Mouse (Mus musculus): ENCODE data around the gene Ap2m1. TPM values are rescaled to one million over a fixed set of nuclear protein-coding genes. Genes with fewer than 3 reads are reported as not detected.

Ap2m1 gene
- polyA plus RNA-seq, 1 experiment from 2014 or later, result 502 TPM

GRCm38 (mm10) chr16:20545696-20546095 is 10.4 kb downstream of the Ap2m1 start:
- Histone ChIP-seq H3K27me3 (ENCODE audit: control insufficient read depth, insufficient read depth, low read length) (no peaks in the 10 kb centered on the region), H3K4me1 (ENCODE audit: control insufficient read depth in 2 of 2, insufficient read depth in 2 of 2, low read length in 2 of 2) (peaks cover 2 to 14% of the 10 kb centered on the region in 2 experiments; a peak in 3 of 4 replicates), H3K27ac (replicated peaks in 1 of 2; ENCODE audit: control insufficient read depth in 1 of 2, insufficient read depth in 1 of 2, low read depth in 2 of 2, low read length in 2 of 2) (no peak overlapping the region), H3K36me3 (ENCODE audit: control insufficient read depth, insufficient read depth, low read length) (peaks cover 60% of the 10 kb centered on the region), H3K4me2 (ENCODE audit: low read length) (no peak overlapping the region), H3K9ac (ENCODE audit: low read length) (no peak overlapping the region), H3K9me3 (ENCODE audit: control insufficient read depth, low read length) (no peaks in the 10 kb centered on the region), H3K4me3 (ENCODE audit: control insufficient read depth in 1 of 2, insufficient read depth in 1 of 2, low read depth in 1 of 2, low read length in 2 of 2) (no peak overlapping the region)
- ATAC-seq (ENCODE audit: insufficient number of reproducible peaks, insufficient read depth, low FRiP score, low read depth), result no peak
- WGBS, result 90% methylated on average over 10 of the region's 10 CpGs

GRCm38 (mm10) chr16:20547423-20547822 is 12.1 kb downstream of the Ap2m1 start:
- Histone ChIP-seq H3K4me3 (ENCODE audit: control insufficient read depth in 1 of 2, insufficient read depth in 1 of 2, low read depth in 1 of 2, low read length in 2 of 2) (peak overlapping the region; percentile 74 to 77; a peak in 3 of 4 replicates), H3K9me3 (ENCODE audit: control insufficient read depth, low read length) (no peaks in the 10 kb centered on the region), H3K9ac (ENCODE audit: low read length) (peak overlapping the region; percentile 82), H3K4me1 (ENCODE audit: control insufficient read depth in 2 of 2, insufficient read depth in 2 of 2, low read length in 2 of 2) (peaks cover 2 to 14% of the 10 kb centered on the region in 2 experiments; a peak in 3 of 4 replicates), H3K36me3 (ENCODE audit: control insufficient read depth, insufficient read depth, low read length) (peaks cover 60% of the 10 kb centered on the region), H3K4me2 (ENCODE audit: low read length) (peak overlapping the region; percentile 77), H3K27me3 (ENCODE audit: control insufficient read depth, insufficient read depth, low read length) (no peaks in the 10 kb centered on the region), H3K27ac (replicated peaks in 1 of 2; ENCODE audit: control insufficient read depth in 1 of 2, insufficient read depth in 1 of 2, low read depth in 2 of 2, low read length in 2 of 2) (peak overlapping the region in 1 of 2 experiments; percentile 73; a peak in 2 of 4 replicates)
- WGBS, result 50% methylated on average over 5 of the region's 5 CpGs
- no peak for ATAC-seq (ENCODE audit: insufficient number of reproducible peaks, insufficient read depth, low FRiP score, low read depth)

- under 1% methylated on average over 56 of the region's 56 CpGs for WGBS
- H3K27ac ChIP-seq (replicated peaks in 1 of 2; ENCODE audit: control insufficient read depth in 1 of 2, insufficient read depth in 1 of 2, low read depth in 2 of 2, low read length in 2 of 2), result peak within 1 kb of the TSS; percentile 72 to 73
- H3K4me2 ChIP-seq (ENCODE audit: low read length), result peak within 1 kb of the TSS; percentile 88
- H3K4me3 ChIP-seq (ENCODE audit: control insufficient read depth in 1 of 2, insufficient read depth in 1 of 2, low read depth in 1 of 2, low read length in 2 of 2), result peak within 1 kb of the TSS; percentile 74 to 77
- H3K9ac ChIP-seq (ENCODE audit: low read length), result peak within 1 kb of the TSS; percentile 91
- H3K36me3 ChIP-seq (ENCODE audit: control insufficient read depth, insufficient read depth, low read length), result peaks cover 61% of the 10 kb centered on the region
- H3K9me3 ChIP-seq (ENCODE audit: control insufficient read depth, low read length), result no peaks in the 10 kb centered on the region
- H3K4me1 ChIP-seq (ENCODE audit: control insufficient read depth in 2 of 2, insufficient read depth in 2 of 2, low read length in 2 of 2), result peaks cover 2 to 14% of the 10 kb centered on the region in 2 experiments; a peak in 3 of 4 replicates
- ATAC-seq (ENCODE audit: insufficient number of reproducible peaks, insufficient read depth, low FRiP score, low read depth), result peak; percentile 99
- no peaks in the 10 kb centered on the region for H3K27me3 ChIP-seq (ENCODE audit: control insufficient read depth, insufficient read depth, low read length)
Observed at GRCm38 (mm10) chr16:20548096-20548948, 13.0 kb downstream of the Ap2m1 start, which contains the start of gene Abcf3. TSS of gene Abcf3 (plus strand) at chr16:20548577.

DNA sequence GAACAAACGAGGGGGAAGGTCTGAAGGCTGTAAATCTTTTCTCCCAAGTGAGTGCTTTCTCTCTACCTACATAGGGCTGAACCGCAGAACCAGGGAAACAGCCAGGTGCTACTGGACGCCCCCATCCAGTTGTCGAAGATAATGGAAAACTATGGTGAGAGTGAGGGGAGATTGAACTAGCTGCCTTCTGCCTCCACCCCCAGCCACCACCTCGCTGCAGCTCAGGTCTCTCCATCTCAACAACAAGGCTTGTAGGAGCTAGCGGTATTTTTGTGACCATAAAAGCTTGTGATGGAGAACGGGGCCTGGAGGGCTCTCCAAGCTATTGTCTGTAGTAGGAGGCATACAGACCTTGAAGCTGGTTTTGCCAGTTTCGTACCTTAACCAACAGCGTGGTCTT is 13.9 kb downstream of the Ap2m1 start:
- Histone ChIP-seq H3K9me3 (ENCODE audit: control insufficient read depth, low read length) (no peaks in the 10 kb centered on the region), H3K27ac (replicated peaks in 1 of 2; ENCODE audit: control insufficient read depth in 1 of 2, insufficient read depth in 1 of 2, low read depth in 2 of 2, low read length in 2 of 2) (peak overlapping the region in 1 of 2 experiments; percentile 59; a peak in 1 of 4 replicates), H3K4me2 (ENCODE audit: low read length) (peak overlapping the region; percentile 88), H3K27me3 (ENCODE audit: control insufficient read depth, insufficient read depth, low read length) (no peaks in the 10 kb centered on the region), H3K4me3 (ENCODE audit: control insufficient read depth in 1 of 2, insufficient read depth in 1 of 2, low read depth in 1 of 2, low read length in 2 of 2) (peak overlapping the region; percentile 74 to 77), H3K9ac (ENCODE audit: low read length) (peak overlapping the region; percentile 91), H3K4me1 (ENCODE audit: control insufficient read depth in 2 of 2, insufficient read depth in 2 of 2, low read length in 2 of 2) (peaks cover 2 to 14% of the 10 kb centered on the region in 2 experiments; a peak in 3 of 4 replicates), H3K36me3 (ENCODE audit: control insufficient read depth, insufficient read depth, low read length) (peaks cover 63% of the 10 kb centered on the region)
- ATAC-seq (ENCODE audit: insufficient number of reproducible peaks, insufficient read depth, low FRiP score, low read depth), result no peak
- 39% methylated on average over 9 of the region's 9 CpGs for WGBS

- no peak overlapping the region for H3K4me2 ChIP-seq (ENCODE audit: low read length)
- H3K27ac ChIP-seq (replicated peaks in 1 of 2; ENCODE audit: control insufficient read depth in 1 of 2, insufficient read depth in 1 of 2, low read depth in 2 of 2, low read length in 2 of 2), result no peak overlapping the region
- 93% methylated on average over 5 of the region's 5 CpGs for WGBS
- no peak overlapping the region for H3K4me3 ChIP-seq (ENCODE audit: control insufficient read depth in 1 of 2, insufficient read depth in 1 of 2, low read depth in 1 of 2, low read length in 2 of 2)
- no peaks in the 10 kb centered on the region for H3K27me3 ChIP-seq (ENCODE audit: control insufficient read depth, insufficient read depth, low read length)
- no peaks in the 10 kb centered on the region for H3K9me3 ChIP-seq (ENCODE audit: control insufficient read depth, low read length)
- H3K4me1 ChIP-seq (ENCODE audit: control insufficient read depth in 2 of 2, insufficient read depth in 2 of 2, low read length in 2 of 2), result peaks cover 2 to 14% of the 10 kb centered on the region in 2 experiments; a peak in 3 of 4 replicates
- no peak overlapping the region for H3K9ac ChIP-seq (ENCODE audit: low read length)
- no peak for ATAC-seq (ENCODE audit: insufficient number of reproducible peaks, insufficient read depth, low FRiP score, low read depth)
- H3K36me3 ChIP-seq (ENCODE audit: control insufficient read depth, insufficient read depth, low read length), result peaks cover 66% of the 10 kb centered on the region
Observed at GRCm38 (mm10) chr16:20551691-20552090, 16.4 kb downstream of the Ap2m1 start.

DNA sequence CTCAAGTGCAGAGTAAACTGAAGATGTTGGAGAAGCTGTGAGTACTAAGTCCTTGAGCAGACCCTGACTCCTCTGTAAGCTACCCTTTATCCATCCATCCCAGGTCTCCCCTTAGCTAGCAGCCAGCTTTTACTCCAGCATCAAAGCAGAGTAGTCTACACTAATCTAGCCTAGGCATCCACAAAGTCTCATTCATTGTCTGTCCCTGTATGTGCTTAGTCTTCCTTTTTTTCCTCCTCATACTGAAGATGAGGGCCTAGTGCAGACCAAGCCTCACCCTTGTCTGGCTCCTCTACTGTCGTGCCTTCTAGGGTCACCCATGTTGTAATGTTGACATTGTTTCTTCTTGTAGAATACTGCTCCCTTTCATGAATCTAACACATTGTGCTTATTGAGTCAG is 17.3 kb downstream of the Ap2m1 start:
- 88% methylated on average over 1 of the region's 1 CpGs for WGBS
- H3K9ac ChIP-seq (ENCODE audit: low read length), result no peak overlapping the region
- peaks cover 75% of the 10 kb centered on the region for H3K36me3 ChIP-seq (ENCODE audit: control insufficient read depth, insufficient read depth, low read length)
- no peak overlapping the region for H3K4me3 ChIP-seq (ENCODE audit: control insufficient read depth in 1 of 2, insufficient read depth in 1 of 2, low read depth in 1 of 2, low read length in 2 of 2)
- no peaks in the 10 kb centered on the region for H3K9me3 ChIP-seq (ENCODE audit: control insufficient read depth, low read length)
- H3K27ac ChIP-seq (replicated peaks in 1 of 2; ENCODE audit: control insufficient read depth in 1 of 2, insufficient read depth in 1 of 2, low read depth in 2 of 2, low read length in 2 of 2), result no peak overlapping the region
- peaks cover 2 to 11% of the 10 kb centered on the region in 2 experiments; a peak in 3 of 4 replicates for H3K4me1 ChIP-seq (ENCODE audit: control insufficient read depth in 2 of 2, insufficient read depth in 2 of 2, low read length in 2 of 2)
- no peaks in the 10 kb centered on the region for H3K27me3 ChIP-seq (ENCODE audit: control insufficient read depth, insufficient read depth, low read length)
- no peak for ATAC-seq (ENCODE audit: insufficient number of reproducible peaks, insufficient read depth, low FRiP score, low read depth)
- no peak overlapping the region for H3K4me2 ChIP-seq (ENCODE audit: low read length)

GRCm38 (mm10) chr16:20555000-20555399 is 19.7 kb downstream of the Ap2m1 start:
- no peaks in the 10 kb centered on the region for H3K27me3 ChIP-seq (ENCODE audit: control insufficient read depth, insufficient read depth, low read length)
- no peak overlapping the region for H3K4me3 ChIP-seq (ENCODE audit: control insufficient read depth in 1 of 2, insufficient read depth in 1 of 2, low read depth in 1 of 2, low read length in 2 of 2)
- no peak overlapping the region for H3K4me2 ChIP-seq (ENCODE audit: low read length)
- no peaks in the 10 kb centered on the region for H3K9me3 ChIP-seq (ENCODE audit: control insufficient read depth, low read length)
- WGBS, result 85% methylated on average over 6 of the region's 6 CpGs
- H3K9ac ChIP-seq (ENCODE audit: low read length), result no peak overlapping the region
- no peaks in the 10 kb centered on the region for H3K4me1 ChIP-seq (ENCODE audit: control insufficient read depth in 2 of 2, insufficient read depth in 2 of 2, low read length in 2 of 2)
- no peak overlapping the region for H3K27ac ChIP-seq (replicated peaks in 1 of 2; ENCODE audit: control insufficient read depth in 1 of 2, insufficient read depth in 1 of 2, low read depth in 2 of 2, low read length in 2 of 2)
- ATAC-seq (ENCODE audit: insufficient number of reproducible peaks, insufficient read depth, low FRiP score, low read depth), result no peak
- peaks cover 97% of the 10 kb centered on the region for H3K36me3 ChIP-seq (ENCODE audit: control insufficient read depth, insufficient read depth, low read length)
